Mouse (Mus musculus): ENCODE measurements around the gene Zfp819. TPM values are rescaled to one million over a fixed set of nuclear protein-coding genes. Genes with fewer than 3 reads are reported as not detected.
"Not testable (repeated sequence)": the region's sequence is repeated elsewhere in the genome, so short reads cannot be mapped to it uniquely, and the experiment has no call there.

Gene Zfp819
- polyA plus RNA-seq, 1 experiment from 2014 or later: 0.24 TPM

GRCm38 (mm10) chr7:43654519-43654918 lies 47.5 kb downstream of the Zfp819 start:
- 80% methylated on average over 3 of the region's 3 CpGs for WGBS
- H3K9me3 ChIP-seq: no peaks in the 10 kb centered on the region
- H3K4me1 ChIP-seq: no peaks in the 10 kb centered on the region
- no peak overlapping the region for H3K27ac ChIP-seq (replicated peaks)
- no peak overlapping the region for H3K4me2 ChIP-seq (replicated peaks)
- H3K27me3 ChIP-seq: no peaks in the 10 kb centered on the region
- no peak overlapping the region for H3K9ac ChIP-seq (replicated peaks)
- H3K4me3 ChIP-seq: no peak overlapping the region
- ATAC-seq (ENCODE audit: low FRiP score, low read depth): no peak
- H3K36me3 ChIP-seq: no peaks in the 10 kb centered on the region

- WGBS: 81% methylated on average over 6 of the region's 6 CpGs
- Histone ChIP-seq H3K4me2 (replicated peaks) (no peak overlapping the region), H3K4me1 (no peaks in the 10 kb centered on the region), H3K4me3 (no peak overlapping the region), H3K27me3 (no peaks in the 10 kb centered on the region), H3K27ac (replicated peaks) (no peak overlapping the region), H3K9ac (replicated peaks) (no peak overlapping the region), H3K36me3 (no peaks in the 10 kb centered on the region), H3K9me3 (no peaks in the 10 kb centered on the region)
- no peak for ATAC-seq (ENCODE audit: low FRiP score, low read depth)
These were observed 49.3 kb downstream of the Zfp819 start for GRCm38 (mm10) chr7:43656232-43656631.

- WGBS: 80% methylated on average over 1 of the region's 1 CpGs
- no peak for ATAC-seq (ENCODE audit: low FRiP score, low read depth)
- Histone ChIP-seq H3K4me3 (no peak within 1 kb of the TSS), H3K27me3 (no peaks in the 10 kb centered on the region), H3K36me3 (no peaks in the 10 kb centered on the region), H3K9me3 (no peaks in the 10 kb centered on the region), H3K27ac (replicated peaks) (no peak within 1 kb of the TSS), H3K4me2 (replicated peaks) (no peak within 1 kb of the TSS), H3K9ac (replicated peaks) (no peak within 1 kb of the TSS), H3K4me1 (no peaks in the 10 kb centered on the region)
These were observed 53.0 kb downstream of the Zfp819 start, which contains the start of gene Siglece for GRCm38 (mm10) chr7:43660002-43660401. Gene Siglece, minus strand, starts transcription at chr7:43660161.

GRCm38 (mm10) chr7:43662804-43663203 lies 55.8 kb downstream of the Zfp819 start:
- ATAC-seq (ENCODE audit: low FRiP score, low read depth): no peak
- Histone ChIP-seq H3K27me3 (no peaks in the 10 kb centered on the region), H3K9ac (replicated peaks) (no peak overlapping the region), H3K36me3 (no peaks in the 10 kb centered on the region), H3K4me1 (no peaks in the 10 kb centered on the region), H3K9me3 (no peaks in the 10 kb centered on the region), H3K4me3 (no peak overlapping the region), H3K27ac (replicated peaks) (no peak overlapping the region), H3K4me2 (replicated peaks) (no peak overlapping the region)
- 84% methylated on average over 1 of the region's 1 CpGs for WGBS

GRCm38 (mm10) chr7:43667221-43667620 lies 60.3 kb downstream of the Zfp819 start:
- H3K4me2 ChIP-seq (replicated peaks); H3K9ac ChIP-seq (replicated peaks); H3K27me3 ChIP-seq; H3K9me3 ChIP-seq; H3K27ac ChIP-seq (replicated peaks); H3K4me3 ChIP-seq; H3K36me3 ChIP-seq; ATAC-seq (ENCODE audit: low FRiP score, low read depth); H3K4me1 ChIP-seq: not testable (repeated sequence)
- WGBS: 87% methylated on average over 4 of the region's 4 CpGs

Other genes with a start within 250 kb of the Zfp819 start
- not detected in 2 replicates for gene Siglecg, start 199.0 kb upstream of the Zfp819 start, polyA plus RNA-seq (2016; fragmentation: Nextera tagmentation; extraction: Ambion mirVana)
- not detected in 2 replicates for gene Lim2, start 179.5 kb upstream of the Zfp819 start, polyA plus RNA-seq (2016; fragmentation: Nextera tagmentation; extraction: Ambion mirVana)
- gene Nkg7, start 170.1 kb upstream of the Zfp819 start, polyA plus RNA-seq (2016; fragmentation: Nextera tagmentation; extraction: Ambion mirVana): not detected in 2 replicates
- gene Cldnd2, start 166.4 kb upstream of the Zfp819 start, polyA plus RNA-seq (2016; fragmentation: Nextera tagmentation; extraction: Ambion mirVana): not detected in 2 replicates
- gene Etfb, start 163.1 kb upstream of the Zfp819 start, polyA plus RNA-seq (2016; fragmentation: Nextera tagmentation; extraction: Ambion mirVana): 147 and 163 TPM in 2 replicates
- 1.4 TPM in 1 of 2 replicates, not detected in the other for gene Gm45233, start 163.0 kb upstream of the Zfp819 start, polyA plus RNA-seq (2016; fragmentation: Nextera tagmentation; extraction: Ambion mirVana)
- gene Vsig10l, start 144.0 kb upstream of the Zfp819 start, polyA plus RNA-seq (2016; fragmentation: Nextera tagmentation; extraction: Ambion mirVana): 4.0 and 7.4 TPM in 2 replicates
- gene Iglon5, start 117.1 kb upstream of the Zfp819 start, polyA plus RNA-seq (2016; fragmentation: Nextera tagmentation; extraction: Ambion mirVana): 3.9 and 4.1 TPM in 2 replicates
- gene 4931406B18Rik, start 101.2 kb upstream of the Zfp819 start, polyA plus RNA-seq (2016; fragmentation: Nextera tagmentation; extraction: Ambion mirVana): not detected in 2 replicates
- 1.1 and 1.4 TPM in 2 replicates for gene Cd33, start 62.7 kb upstream of the Zfp819 start, polyA plus RNA-seq (2016; fragmentation: Nextera tagmentation; extraction: Ambion mirVana)
- gene Zfp658, start 44.9 kb upstream of the Zfp819 start, polyA plus RNA-seq (2016; fragmentation: Nextera tagmentation; extraction: Ambion mirVana): 9.3 and 10.1 TPM in 2 replicates
- gene Zfp719, start 27.6 kb upstream of the Zfp819 start, polyA plus RNA-seq (2016; fragmentation: Nextera tagmentation; extraction: Ambion mirVana): 17.8 and 17.9 TPM in 2 replicates
- not detected in 2 replicates for gene Ceacam18, start 27.5 kb downstream of the Zfp819 start, polyA plus RNA-seq (2016; fragmentation: Nextera tagmentation; extraction: Ambion mirVana)
- 0.24 TPM in 2 replicates for gene Siglece, start 53.0 kb downstream of the Zfp819 start, polyA plus RNA-seq (2016; fragmentation: Nextera tagmentation; extraction: Ambion mirVana)
- gene Ctu1, start 64.8 kb downstream of the Zfp819 start, polyA plus RNA-seq (2016; fragmentation: Nextera tagmentation; extraction: Ambion mirVana): 17.6 and 17.9 TPM in 2 replicates
- not detected in 2 replicates for gene Klk14, start 83.2 kb downstream of the Zfp819 start, polyA plus RNA-seq (2016; fragmentation: Nextera tagmentation; extraction: Ambion mirVana)
- gene Klk13, start 105.4 kb downstream of the Zfp819 start, polyA plus RNA-seq (2016; fragmentation: Nextera tagmentation; extraction: Ambion mirVana): not detected in 2 replicates
- gene Klk12, start 161.7 kb downstream of the Zfp819 start, polyA plus RNA-seq (2016; fragmentation: Nextera tagmentation; extraction: Ambion mirVana): not detected in 2 replicates
- not detected in 2 replicates for gene Klk11, start 167.4 kb downstream of the Zfp819 start, polyA plus RNA-seq (2016; fragmentation: Nextera tagmentation; extraction: Ambion mirVana)
- gene Klk10, start 173.9 kb downstream of the Zfp819 start, polyA plus RNA-seq (2016; fragmentation: Nextera tagmentation; extraction: Ambion mirVana): 0.13 TPM in 1 of 2 replicates, not detected in the other
- not detected in 2 replicates for gene Klk9, start 184.7 kb downstream of the Zfp819 start, polyA plus RNA-seq (2016; fragmentation: Nextera tagmentation; extraction: Ambion mirVana)
- gene Klk8, start 190.4 kb downstream of the Zfp819 start, polyA plus RNA-seq (2016; fragmentation: Nextera tagmentation; extraction: Ambion mirVana): 6.1 and 6.3 TPM in 2 replicates
- gene Klk7, start 204.1 kb downstream of the Zfp819 start, polyA plus RNA-seq (2016; fragmentation: Nextera tagmentation; extraction: Ambion mirVana): not detected in 2 replicates
- not detected in 2 replicates for gene Klk6, start 217.3 kb downstream of the Zfp819 start, polyA plus RNA-seq (2016; fragmentation: Nextera tagmentation; extraction: Ambion mirVana)
- gene Klk5, start 234.8 kb downstream of the Zfp819 start, polyA plus RNA-seq (2016; fragmentation: Nextera tagmentation; extraction: Ambion mirVana): 0.18 and 0.33 TPM in 2 replicates

Measured in midbrain, embryonic 12.5 days (tissue).